Mouse (Mus musculus): Measurements from ENCODE around the gene Apbb2.

Apbb2 gene

DNA sequence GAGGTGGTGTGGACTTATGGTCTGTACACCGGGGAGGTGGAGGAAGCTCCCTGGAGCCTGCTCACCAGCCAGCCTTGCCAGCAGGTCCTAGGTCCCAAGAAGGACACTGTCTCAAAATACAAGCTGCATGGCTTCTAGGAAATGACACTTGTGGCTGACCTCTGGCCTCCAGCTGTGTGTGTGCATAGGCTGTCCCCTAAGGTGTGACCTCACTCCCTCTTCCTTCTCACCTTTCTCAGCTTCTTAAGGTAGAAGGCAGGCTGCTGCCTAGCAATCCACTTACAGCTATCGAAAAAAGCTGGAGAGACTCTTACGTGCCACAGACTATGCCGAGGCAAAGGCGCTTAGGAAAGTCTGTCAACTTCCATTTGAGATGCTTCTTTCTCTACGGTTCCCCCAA lies 142.8 kb downstream of the Apbb2 start:
- DNase-seq (ENCODE audit: low read depth, low spot score), result no peak

DNA sequence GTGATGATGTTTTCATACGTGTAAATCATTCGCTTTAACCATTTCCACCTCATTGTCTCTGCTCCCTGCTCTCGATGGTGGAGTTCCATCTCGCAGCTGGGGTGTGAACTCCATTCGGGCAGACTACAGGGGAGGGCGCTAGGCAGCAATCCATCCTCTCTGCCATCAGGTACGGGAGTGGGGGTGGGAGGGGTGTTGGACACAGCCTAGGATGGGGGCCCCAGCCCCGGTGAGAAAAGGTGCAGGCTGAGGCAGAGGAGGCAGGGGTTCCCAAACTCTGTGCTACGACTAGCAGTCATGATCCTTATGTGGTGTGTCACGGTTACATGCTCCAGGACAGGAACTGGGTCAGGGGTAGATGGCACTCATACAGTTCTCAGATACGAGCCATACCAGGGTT lies 144.4 kb downstream of the Apbb2 start:
- no peak for DNase-seq (ENCODE audit: low read depth, low spot score)

DNA sequence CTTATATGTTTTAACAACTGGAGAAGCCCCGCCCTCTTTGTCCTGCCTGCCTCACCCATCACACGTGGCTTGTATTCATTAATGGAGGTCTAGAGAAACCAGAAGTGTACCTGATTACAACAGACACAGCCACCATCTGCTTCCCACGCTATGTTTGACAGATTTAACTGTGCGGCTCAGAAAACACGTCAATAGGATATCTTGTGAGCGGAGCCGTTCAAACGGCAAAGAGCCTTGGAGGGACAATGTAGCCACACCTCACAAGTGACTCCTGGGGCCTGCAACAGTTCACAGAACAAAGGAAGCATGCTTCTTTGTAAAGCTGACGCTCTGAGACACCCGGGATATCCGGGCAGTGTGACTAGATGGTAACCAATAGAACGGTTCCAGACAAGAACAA lies 145.0 kb downstream of the Apbb2 start:
- no peak for DNase-seq (ENCODE audit: low read depth, low spot score)

DNA sequence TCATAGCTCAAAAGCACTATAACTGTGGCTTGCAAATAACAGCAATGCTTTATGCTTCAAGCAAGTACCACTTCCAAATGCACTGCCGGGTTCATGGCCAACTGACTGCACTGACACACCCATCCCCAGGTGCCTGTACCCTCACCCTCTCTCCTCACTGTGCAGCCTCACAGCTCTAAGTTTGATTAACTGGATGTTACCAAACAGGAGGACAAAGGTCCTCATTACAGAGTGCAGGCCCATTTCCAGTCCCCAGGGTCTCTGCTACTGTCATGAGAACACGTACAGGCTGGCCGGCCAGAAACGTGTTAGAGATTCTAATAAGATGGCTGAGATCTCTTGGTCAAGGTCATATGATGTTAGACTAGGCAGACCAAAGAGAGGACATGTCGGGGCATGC lies 147.7 kb downstream of the Apbb2 start:
- DNase-seq (ENCODE audit: low read depth, low spot score), result no peak

DNA sequence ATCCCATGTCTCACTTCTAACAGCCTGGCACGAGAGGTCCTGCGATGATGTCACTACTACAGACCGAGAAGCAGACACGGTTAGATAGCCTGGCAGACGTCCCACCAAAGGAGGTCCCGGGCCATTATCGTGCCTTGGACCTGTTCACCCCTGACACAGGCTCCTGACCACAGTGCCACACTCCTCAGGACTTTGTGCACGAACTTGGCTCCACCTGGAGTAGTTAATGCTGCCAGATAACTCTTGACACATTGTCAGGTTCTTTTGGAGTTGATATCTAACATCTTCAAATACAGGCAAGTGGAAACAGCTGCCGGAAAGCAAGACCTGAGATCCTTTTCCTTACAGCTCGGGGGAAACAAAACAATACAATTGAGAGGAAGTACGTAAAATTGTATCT lies 148.9 kb downstream of the Apbb2 start:
- DNase-seq (ENCODE audit: low read depth, low spot score), result no peak

DNA sequence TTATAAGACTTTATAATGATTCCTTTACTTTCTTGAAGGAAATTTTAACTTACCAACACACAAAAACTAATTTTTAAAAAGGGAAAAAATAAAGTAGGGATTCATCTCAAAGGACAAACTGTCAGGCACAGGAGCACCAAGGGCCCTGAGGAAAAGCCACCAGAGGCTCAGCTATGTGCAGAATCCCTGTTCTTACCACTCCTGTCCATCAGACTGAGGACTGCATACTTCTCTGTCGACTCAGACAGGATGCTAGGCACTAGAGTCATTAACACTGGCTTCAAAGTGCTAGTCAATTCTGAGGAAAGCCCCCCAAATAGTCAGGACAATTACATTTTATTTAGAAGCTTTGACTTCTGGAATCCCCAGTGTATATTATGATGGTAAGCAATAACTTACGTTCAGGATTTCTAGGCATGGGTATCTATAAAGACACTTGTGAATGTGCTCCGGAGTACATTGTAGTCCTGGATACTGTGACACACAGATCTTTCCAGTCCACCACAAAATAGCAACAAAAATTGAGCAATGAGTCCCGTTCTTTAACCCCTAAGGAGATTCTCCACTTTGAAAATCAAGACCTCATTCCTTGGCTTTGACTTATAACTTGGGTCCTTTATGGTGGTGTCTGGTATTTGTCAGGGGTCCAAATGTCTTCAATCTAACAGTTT lies 150.1 kb downstream of the Apbb2 start:
- DNase-seq (ENCODE audit: low read depth, low spot score), result no peak

DNA sequence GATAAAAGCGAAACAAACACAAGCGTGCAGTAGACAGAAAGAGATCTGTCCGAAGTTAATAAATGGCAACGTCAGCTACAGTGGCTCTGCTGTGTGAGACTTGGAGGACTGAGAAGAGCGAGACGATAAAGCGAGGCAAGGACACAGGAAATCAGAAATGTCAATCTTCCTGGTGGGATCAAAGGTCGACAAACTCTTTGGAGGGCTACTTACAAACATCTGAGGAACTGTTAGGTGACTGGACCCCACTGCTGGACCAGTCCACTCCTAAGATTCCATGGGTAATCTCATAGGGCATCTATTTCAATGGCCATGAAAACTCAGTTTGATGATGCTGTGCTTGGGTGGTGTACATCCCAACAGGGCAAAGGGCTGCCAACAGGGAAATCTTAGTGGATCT lies 155.9 kb downstream of the Apbb2 start:
- no peak for DNase-seq (ENCODE audit: low read depth, low spot score)

DNA sequence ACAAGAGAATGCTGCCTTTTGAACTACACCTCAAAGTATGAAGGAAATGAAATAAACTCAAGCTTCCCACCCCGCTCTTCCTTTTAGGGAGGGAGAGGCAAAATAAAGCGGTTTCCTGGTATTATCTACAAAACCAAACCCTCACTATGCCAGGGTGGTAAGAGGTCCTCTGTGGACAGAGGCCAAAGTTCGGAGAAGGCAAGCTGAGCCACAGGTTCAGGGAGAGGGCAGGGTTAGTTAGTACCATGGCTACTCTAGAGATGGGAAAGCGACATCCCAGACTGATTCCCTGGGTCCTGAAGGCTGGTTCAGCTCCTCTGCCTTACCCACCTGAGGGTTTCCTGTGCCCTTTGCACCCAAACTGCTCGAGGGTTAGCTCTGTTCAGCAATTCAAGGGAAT lies 159.7 kb downstream of the Apbb2 start:
- DNase-seq (ENCODE audit: low read depth, low spot score), result no peak

DNA sequence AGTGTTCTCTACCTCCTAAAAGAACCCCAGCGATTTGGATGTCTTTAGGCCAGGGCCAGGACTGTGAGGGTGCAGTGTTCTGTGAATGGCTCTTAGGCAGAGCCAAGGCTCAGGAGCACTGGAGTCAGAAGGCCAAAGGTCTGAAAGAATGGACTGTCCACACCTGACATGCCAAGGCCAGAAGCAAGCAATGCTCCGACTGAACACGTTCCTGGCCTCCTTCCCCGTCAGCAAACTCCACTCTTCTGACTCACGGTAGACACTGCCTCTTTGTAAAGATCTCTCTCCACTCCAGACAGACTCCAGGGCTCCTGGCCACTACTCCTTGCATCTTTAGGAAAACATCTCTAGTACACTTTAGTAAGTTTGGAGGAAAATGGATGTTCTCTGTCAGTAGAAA lies 163.3 kb downstream of the Apbb2 start:
- DNase-seq (ENCODE audit: low read depth, low spot score), result no peak

DNA sequence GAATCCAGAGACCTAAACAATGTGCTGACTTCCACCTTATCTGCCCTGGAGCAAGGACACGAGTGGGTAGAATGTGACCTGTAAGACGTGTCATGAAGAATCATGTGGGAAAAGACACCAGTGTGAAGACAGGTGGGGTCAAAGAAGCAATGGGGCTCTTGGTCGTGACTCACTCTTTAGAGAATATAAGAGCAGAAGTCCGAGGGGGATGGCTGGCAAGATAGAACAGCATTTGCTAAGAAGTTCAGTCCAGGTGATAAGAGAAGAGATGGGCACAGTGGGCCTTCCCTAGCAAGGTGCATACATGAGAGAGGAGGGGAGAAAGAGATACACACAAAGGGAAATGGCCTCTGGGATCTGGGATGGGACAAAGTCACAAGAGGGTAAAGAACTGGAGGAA lies 163.8 kb downstream of the Apbb2 start:
- DNase-seq (ENCODE audit: low read depth, low spot score), result no peak

DNA sequence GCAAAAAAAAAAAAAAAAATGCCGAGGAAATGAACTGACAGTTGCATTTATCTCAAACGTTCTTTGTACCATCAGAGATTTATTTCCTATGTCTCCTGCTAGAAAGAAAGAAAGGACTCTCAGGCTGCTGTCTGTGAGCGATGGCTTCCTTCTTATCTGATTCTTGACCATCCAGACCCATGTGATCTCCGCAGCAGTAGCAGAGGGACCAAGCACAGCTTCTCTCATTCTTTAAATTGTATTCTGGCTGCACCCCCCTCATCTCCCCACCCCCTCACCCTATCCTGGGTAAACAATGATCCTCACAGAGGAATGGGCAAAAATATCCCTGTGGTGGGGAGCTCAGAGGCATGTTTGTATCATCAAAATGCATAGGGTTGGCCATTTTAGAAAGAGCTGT lies 165.5 kb downstream of the Apbb2 start:
- DNase-seq (ENCODE audit: low read depth, low spot score), result no peak

DNA sequence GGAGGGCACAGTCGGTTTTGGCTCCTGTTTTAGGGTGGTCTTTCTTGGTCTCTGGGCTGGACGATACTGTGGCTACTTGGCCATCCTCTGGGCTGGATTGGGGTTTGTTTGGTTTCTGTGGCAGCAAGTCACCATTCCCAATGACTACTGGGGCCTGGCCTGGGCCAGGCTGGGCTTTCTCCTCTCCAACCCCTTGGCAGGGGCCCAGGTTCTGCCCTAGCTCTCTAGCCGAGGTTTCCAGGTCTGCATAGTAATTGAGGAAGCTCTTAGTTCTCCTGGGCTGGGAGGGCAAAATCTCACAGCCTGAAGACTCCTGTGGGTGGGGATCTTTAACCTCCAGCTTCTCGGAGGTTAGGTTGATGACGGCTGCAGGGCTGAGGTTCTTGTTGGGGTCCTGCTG lies 167.0 kb downstream of the Apbb2 start:
- no peak for DNase-seq (ENCODE audit: low read depth, low spot score)

DNA sequence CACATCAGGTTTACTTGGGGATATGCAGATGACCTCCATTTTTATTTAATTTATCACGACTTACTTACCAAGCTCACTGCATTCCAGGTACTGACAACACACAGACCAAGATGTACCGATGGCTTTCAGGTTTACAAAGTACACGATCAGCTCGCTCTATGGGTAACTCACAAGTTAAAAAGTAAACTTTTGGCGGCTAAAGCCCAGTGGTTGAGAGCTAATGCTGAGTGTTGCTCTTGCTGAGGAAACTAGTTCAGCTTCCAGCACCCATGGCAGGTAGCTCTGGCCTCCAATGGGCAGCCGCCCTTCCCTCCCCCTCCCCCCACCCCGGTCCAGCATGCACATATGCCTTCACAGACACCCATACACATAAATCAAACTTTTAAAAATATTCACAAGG lies 173.1 kb downstream of the Apbb2 start:
- no peak for DNase-seq (ENCODE audit: low read depth, low spot score)

DNA sequence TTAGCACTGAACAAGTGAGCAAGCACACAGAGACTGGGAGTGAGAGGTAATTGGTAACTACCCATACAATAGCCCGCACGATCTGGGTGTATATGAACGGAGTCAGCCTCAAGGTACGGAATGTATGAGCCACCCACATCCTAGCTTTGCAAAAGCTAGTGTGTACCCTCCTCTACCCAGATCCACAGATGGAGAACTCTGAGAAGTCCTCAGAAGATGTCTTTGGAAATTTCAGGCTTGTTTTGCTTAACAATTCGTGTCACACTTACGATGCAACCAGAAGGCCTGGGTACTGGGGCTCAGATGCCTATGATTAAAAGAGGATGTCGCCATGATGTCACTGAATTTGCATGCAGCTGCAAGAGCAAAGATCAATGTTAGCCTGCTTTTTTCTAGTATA lies 176.3 kb downstream of the Apbb2 start:
- no peak for DNase-seq (ENCODE audit: low read depth, low spot score)

DNA sequence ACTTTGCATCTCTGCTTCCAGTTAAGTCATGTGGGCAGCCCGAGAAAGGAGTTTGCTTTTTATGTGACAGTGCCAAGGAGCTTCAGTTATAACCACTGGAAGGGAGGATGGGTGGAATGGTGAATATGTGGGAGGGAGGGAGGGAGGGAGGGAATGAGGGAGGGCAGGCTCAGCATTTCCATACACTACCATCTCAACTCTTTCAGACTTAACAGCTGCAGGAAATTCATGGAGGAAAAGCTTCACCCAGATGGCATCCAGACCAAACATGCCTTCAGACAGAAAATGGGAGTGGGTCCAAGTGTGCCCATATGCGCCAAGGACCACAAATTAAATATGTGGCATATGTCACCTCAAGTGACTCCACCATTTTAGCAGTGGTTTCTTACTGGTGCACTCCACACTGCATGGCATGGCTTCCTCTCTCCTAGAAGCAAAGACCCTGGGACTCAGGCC lies 181.8 kb downstream of the Apbb2 start:
- DNase-seq (ENCODE audit: low read depth, low spot score), result no peak

DNA sequence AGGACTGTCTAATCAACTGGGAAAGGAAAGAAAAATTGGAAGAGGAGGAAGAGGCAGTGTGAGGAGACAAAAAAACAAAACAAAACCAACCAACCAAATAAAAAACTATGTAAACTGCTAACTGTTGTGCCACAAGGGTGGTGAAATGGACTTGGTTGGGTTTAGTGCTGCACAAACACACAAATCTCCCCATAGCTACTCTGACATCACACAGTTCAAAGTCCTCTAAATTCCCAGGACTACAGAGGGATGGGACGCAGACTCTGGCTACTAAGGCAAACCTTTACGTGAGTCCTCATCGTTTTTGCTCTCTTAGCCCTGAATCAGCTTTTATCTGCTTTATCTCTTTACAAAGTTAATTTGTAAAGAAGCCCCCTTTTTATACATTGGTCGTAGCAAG lies 183.4 kb downstream of the Apbb2 start:
- DNase-seq (ENCODE audit: low read depth, low spot score), result no peak

DNA sequence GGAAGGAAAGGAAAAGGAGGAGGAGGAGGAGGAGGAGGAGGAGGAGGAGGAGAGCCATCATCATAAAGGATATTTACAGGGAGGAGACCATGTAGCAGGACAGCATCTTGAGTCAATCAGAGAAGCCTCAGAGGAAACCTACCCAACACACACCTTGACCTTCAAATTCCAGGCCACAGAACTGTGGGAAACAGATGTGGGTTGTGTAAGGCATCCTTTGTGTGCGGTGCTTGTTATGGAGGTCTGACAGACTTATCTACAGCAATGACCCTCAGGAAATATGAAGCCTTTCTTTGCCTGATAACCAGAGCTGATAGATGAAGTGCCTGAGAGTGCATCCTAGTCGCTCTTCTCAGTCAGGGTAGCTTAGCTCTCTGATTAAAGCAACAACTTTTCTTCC lies 189.5 kb downstream of the Apbb2 start:
- no peak for DNase-seq (ENCODE audit: low read depth, low spot score)

DNA sequence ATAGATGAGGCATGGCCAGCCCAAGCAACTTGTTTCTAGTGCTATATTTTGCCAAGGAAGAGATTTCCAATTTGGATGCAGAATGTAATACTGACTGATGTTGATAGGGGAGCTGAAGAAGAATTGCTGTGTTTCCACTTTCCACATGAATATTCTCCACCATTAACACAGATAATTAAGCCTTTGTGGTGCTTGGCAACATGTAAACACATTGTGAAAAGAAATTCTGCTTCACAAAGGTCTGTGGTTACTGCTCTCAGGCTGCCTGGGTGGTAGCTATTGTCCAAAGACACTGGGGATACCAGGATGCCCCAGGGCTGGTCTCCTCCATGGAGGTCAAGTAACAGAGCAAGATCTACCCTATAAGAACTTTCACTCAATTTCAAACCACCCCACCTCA lies 190.5 kb downstream of the Apbb2 start:
- no peak for DNase-seq (ENCODE audit: low read depth, low spot score)

DNA sequence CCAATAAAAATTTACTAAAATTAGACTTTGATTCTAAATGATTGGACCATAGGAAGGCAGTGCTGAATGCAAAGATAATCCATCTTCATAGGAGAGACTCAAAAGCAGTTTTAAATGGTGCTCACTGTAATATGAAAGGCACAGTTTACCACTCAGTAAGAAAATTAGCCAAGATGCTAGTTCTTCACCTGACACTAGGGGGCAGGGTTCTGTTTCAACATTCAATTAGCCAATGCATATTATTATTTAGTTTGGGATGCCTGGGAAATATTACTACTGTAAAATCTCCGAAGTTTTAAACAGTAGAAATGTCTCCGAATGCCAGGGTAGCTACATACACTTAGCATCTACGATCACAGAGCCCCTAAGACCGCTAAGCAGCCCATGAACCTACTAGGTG lies 194.7 kb downstream of the Apbb2 start:
- no peak for DNase-seq (ENCODE audit: low read depth, low spot score)

DNA sequence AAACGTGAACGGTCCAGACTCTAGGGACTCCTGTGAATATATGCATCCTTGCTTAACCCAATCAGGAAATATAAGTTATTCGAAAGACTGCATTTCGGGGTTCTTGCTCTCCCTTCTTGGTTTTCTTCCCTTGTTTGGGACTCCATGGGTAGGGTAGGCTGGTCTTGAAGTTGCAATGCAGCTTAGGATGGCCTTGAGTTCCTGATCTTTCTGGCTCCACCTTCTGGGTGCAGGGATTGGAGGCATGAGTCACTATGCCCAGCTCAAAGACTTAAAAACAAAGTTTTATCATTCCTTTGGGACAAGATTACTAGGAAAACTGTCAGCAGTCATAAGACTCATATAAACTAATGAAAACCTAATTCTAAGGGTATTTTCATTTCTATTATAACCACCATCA lies 195.1 kb downstream of the Apbb2 start:
- no peak for DNase-seq (ENCODE audit: low read depth, low spot score)

DNA sequence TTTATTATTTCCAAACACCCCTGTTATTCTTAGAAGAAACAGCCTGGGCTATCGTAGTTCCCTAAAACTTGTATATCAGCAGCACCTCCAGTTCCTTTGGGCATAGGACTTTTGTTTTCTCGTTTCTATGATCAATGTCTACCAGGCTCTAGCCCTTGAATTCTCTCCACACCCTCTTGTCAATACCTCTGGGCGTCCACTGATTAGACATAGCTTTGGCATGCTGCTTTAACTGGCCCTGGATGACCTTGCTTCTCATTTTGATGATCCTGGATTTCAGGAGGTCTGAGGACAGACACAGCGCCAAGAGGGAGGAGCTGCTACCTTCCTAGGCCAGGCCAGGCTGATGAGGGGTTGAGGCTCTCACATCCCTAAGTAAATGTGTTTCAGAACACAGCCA lies 196.6 kb downstream of the Apbb2 start:
- no peak for DNase-seq (ENCODE audit: low read depth, low spot score)

DNA sequence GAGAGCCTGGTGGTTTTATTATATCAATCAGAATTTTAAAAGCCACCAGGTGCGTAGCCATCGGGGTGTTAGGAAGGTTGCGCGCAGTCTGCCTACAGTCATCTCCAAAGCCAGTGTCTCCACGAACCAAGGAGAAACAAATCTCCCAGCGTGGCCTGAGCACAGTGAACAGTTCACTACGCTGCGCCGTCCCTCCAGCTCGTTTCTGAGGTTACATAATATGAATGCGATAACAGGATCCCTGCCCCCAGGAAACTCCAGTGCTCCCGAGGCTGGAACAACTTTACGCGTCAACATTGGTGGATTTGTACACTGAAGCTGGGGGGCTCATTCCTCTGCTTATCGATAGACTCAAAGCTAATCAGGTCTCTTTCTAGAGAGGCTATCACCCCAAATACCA lies 197.4 kb downstream of the Apbb2 start:
- no peak for DNase-seq (ENCODE audit: low read depth, low spot score)

DNA sequence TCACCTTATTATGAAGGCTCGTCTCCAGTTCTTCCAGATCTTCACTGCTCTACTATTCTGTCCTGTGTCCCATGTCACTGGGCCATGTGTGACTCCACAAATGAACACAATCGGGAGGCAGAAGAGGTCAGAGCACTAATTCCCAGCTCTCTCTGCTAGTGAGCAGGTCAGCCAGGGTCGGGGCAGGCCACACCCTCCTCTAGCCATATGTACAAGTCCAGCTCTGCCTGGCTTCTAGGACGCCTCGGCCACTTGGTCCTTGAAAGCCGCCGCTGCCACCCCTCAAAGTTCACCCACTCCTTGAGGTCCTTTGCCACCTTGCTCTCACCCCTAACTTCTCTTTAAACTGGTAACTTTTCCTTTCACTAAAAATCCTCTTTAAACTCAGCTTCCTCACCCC lies 198.6 kb downstream of the Apbb2 start:
- DNase-seq (ENCODE audit: low read depth, low spot score), result no peak

DNA sequence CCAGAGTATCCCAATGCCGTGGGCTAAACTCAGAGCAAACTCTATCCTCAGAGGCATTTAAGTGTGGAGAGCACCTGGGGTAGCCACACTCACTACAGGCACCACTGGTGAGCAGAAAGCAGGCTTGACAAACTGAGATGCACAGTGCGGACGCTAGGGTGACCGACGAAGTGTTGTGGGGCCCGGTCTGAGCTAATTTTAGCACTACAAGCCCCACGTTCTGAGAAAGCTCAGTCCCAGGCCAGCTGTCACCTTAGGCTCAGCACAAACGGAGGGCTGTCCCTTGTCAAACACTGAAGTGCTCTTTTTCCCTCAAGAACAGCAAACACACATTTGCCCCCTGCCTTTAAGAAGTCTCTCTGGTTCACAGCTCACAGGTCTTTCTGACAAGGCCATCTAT lies 201.3 kb downstream of the Apbb2 start:
- no peak for DNase-seq (ENCODE audit: low read depth, low spot score)

All from retina, adult 2 months (tissue).